Mouse (Mus musculus): ENCODE data around the gene Utp11. TPM values are rescaled to one million over a fixed set of nuclear protein-coding genes. Genes with fewer than 3 reads are reported as not detected.
A peak's percentile ranks its signal among the peaks of the same experiment; 100 is the strongest.
"Not testable (repeated sequence)": the region's sequence is repeated elsewhere in the genome, so short reads cannot be mapped to it uniquely, and the experiment has no call there.

Utp11 gene
- polyA plus RNA-seq (2015; fragmentation: Nextera tagmentation; extraction: Ambion mirVana): 74.7 and 79.4 TPM in 2 replicates

- Histone ChIP-seq H3K4me1 (peaks cover 32% of the 10 kb centered on the region), H3K4me3 (peak within 1 kb of the TSS; percentile 70), H3K4me2 (peak within 1 kb of the TSS; percentile 66), H3K27ac (peak within 1 kb of the TSS; percentile 84), H3K27me3 (no peaks in the 10 kb centered on the region), H3K36me3 (0 out of 2 replicates have a peak, but pooled peaks cover 4% of the 10 kb centered on the region), H3K9me3 (no peaks in the 10 kb centered on the region), H3K9ac (peak within 1 kb of the TSS; percentile 75)
- peak; percentile 92 for ATAC-seq (ENCODE audit: insufficient number of reproducible peaks, low FRiP score, low TSS enrichment, low read depth)
- under 1% methylated on average over 43 of the region's 43 CpGs for WGBS
These were observed at the start of gene Utp11 for GRCm38 (mm10) chr4:124693135-124693894. Gene Utp11, minus strand, starts transcription at chr4:124693600.

GRCm38 (mm10) chr4:124742839-124743238 is 49.4 kb upstream of the Utp11 start:
- no peaks in the 10 kb centered on the region for H3K9me3 ChIP-seq
- peaks cover 8% of the 10 kb centered on the region for H3K4me1 ChIP-seq
- H3K27ac ChIP-seq: no peak overlapping the region
- H3K4me3 ChIP-seq: no peak overlapping the region
- H3K27me3 ChIP-seq: no peaks in the 10 kb centered on the region
- H3K36me3 ChIP-seq: peaks cover 11% of the 10 kb centered on the region; the same call in 1 of the 2 replicates
- WGBS: 85% methylated on average over 11 of the region's 11 CpGs
- ATAC-seq (ENCODE audit: insufficient number of reproducible peaks, low FRiP score, low TSS enrichment, low read depth): no peak
- no peak overlapping the region for H3K9ac ChIP-seq
- peak overlapping the region; percentile 63; the same call in 1 of the 2 replicates for H3K4me2 ChIP-seq

- Histone ChIP-seq H3K9ac (peak within 1 kb of the TSS; percentile 66), H3K27me3 (no peaks in the 10 kb centered on the region), H3K36me3 (0 out of 2 replicates have a peak, but pooled peaks cover 6% of the 10 kb centered on the region), H3K9me3 (no peaks in the 10 kb centered on the region), H3K4me3 (peak within 1 kb of the TSS; percentile 60), H3K4me2 (peak within 1 kb of the TSS; percentile 63), H3K27ac (peak within 1 kb of the TSS; percentile 55), H3K4me1 (peaks cover 8% of the 10 kb centered on the region)
- peak; percentile 66 for ATAC-seq (ENCODE audit: insufficient number of reproducible peaks, low FRiP score, low TSS enrichment, low read depth)
- 14% methylated on average over 25 of the region's 25 CpGs for WGBS
These were observed 48.3 kb upstream of the Utp11 start, which contains the start of gene Inpp5b for GRCm38 (mm10) chr4:124741376-124742343. Gene Inpp5b, plus strand, starts transcription at chr4:124741850.

- H3K4me1 ChIP-seq: peaks cover 8% of the 10 kb centered on the region
- no peaks in the 10 kb centered on the region for H3K27me3 ChIP-seq
- H3K36me3 ChIP-seq: peaks cover 3% of the 10 kb centered on the region; the same call in 1 of the 2 replicates
- no peaks in the 10 kb centered on the region for H3K9me3 ChIP-seq
- no peak overlapping the region for H3K4me3 ChIP-seq
- ATAC-seq (ENCODE audit: insufficient number of reproducible peaks, low FRiP score, low TSS enrichment, low read depth): no peak
- no peak overlapping the region for H3K9ac ChIP-seq
- H3K4me2 ChIP-seq: no peak overlapping the region
- WGBS: 72% methylated on average over 1 of the region's 1 CpGs
- no peak overlapping the region for H3K27ac ChIP-seq
These were observed 45.4 kb upstream of the Utp11 start for GRCm38 (mm10) chr4:124738783-124739182.

- ATAC-seq (ENCODE audit: insufficient number of reproducible peaks, low FRiP score, low TSS enrichment, low read depth): no peak
- Histone ChIP-seq H3K27me3 (no peaks in the 10 kb centered on the region), H3K4me3 (no peak overlapping the region), H3K9me3 (no peaks in the 10 kb centered on the region), H3K9ac (no peak overlapping the region), H3K36me3 (peaks cover 9% of the 10 kb centered on the region), H3K4me1 (peaks cover 8% of the 10 kb centered on the region), H3K27ac (no peak overlapping the region), H3K4me2 (no peak overlapping the region)
- WGBS: 57% methylated on average over 4 of the region's 4 CpGs
These were observed 44.6 kb upstream of the Utp11 start for GRCm38 (mm10) chr4:124738013-124738412.

GRCm38 (mm10) chr4:124737486-124737885 is 44.1 kb upstream of the Utp11 start:
- Histone ChIP-seq H3K36me3 (peaks cover 14% of the 10 kb centered on the region), H3K27me3 (no peaks in the 10 kb centered on the region), H3K9ac (no peak overlapping the region), H3K4me3 (no peak overlapping the region), H3K27ac (no peak overlapping the region), H3K4me1 (peaks cover 4% of the 10 kb centered on the region), H3K9me3 (no peaks in the 10 kb centered on the region), H3K4me2 (no peak overlapping the region)
- 68% methylated on average over 5 of the region's 5 CpGs for WGBS
- no peak for ATAC-seq (ENCODE audit: insufficient number of reproducible peaks, low FRiP score, low TSS enrichment, low read depth)

GRCm38 (mm10) chr4:124736952-124737351 is 43.6 kb upstream of the Utp11 start:
- H3K4me2 ChIP-seq: no peak overlapping the region
- no peaks in the 10 kb centered on the region for H3K9me3 ChIP-seq
- no peak overlapping the region for H3K27ac ChIP-seq
- ATAC-seq (ENCODE audit: insufficient number of reproducible peaks, low FRiP score, low TSS enrichment, low read depth): no peak
- no peaks in the 10 kb centered on the region for H3K4me1 ChIP-seq
- H3K9ac ChIP-seq: no peak overlapping the region
- H3K36me3 ChIP-seq: peaks cover 18% of the 10 kb centered on the region
- no peaks in the 10 kb centered on the region for H3K27me3 ChIP-seq
- H3K4me3 ChIP-seq: no peak overlapping the region
- 71% methylated on average over 2 of the region's 2 CpGs for WGBS

- Histone ChIP-seq H3K4me3 (no peak overlapping the region), H3K4me2 (no peak overlapping the region), H3K9ac (no peak overlapping the region), H3K27ac (no peak overlapping the region), H3K4me1 (no peaks in the 10 kb centered on the region), H3K27me3 (no peaks in the 10 kb centered on the region), H3K36me3 (peaks cover 97% of the 10 kb centered on the region), H3K9me3 (no peaks in the 10 kb centered on the region)
- no peak for ATAC-seq (ENCODE audit: insufficient number of reproducible peaks, low FRiP score, low TSS enrichment, low read depth)
- whole genome bisulfite sequencing: 90% methylated on average over 6 of the region's 6 CpGs
These were observed 32.7 kb upstream of the Utp11 start for GRCm38 (mm10) chr4:124726121-124726520.

GRCm38 (mm10) chr4:124719101-124719500 is 25.7 kb upstream of the Utp11 start:
- no peak for ATAC-seq (ENCODE audit: insufficient number of reproducible peaks, low FRiP score, low TSS enrichment, low read depth)
- Histone ChIP-seq H3K9me3 (no peaks in the 10 kb centered on the region), H3K4me2 (no peak overlapping the region), H3K9ac (no peak overlapping the region), H3K4me1 (peaks cover 16% of the 10 kb centered on the region), H3K27ac (no peak overlapping the region), H3K27me3 (no peaks in the 10 kb centered on the region), H3K4me3 (no peak overlapping the region), H3K36me3 (peaks cover 78% of the 10 kb centered on the region)
- WGBS: 95% methylated on average over 4 of the region's 4 CpGs

GRCm38 (mm10) chr4:124714545-124715481 is 21.4 kb upstream of the Utp11 start, which contains the start of gene Sf3a3:
Gene Sf3a3, plus strand, starts transcription at chr4:124714776.
- H3K36me3 ChIP-seq: peaks cover 37% of the 10 kb centered on the region
- H3K4me2 ChIP-seq: peak within 1 kb of the TSS; percentile 83
- peaks cover 30% of the 10 kb centered on the region for H3K4me1 ChIP-seq
- ATAC-seq (ENCODE audit: insufficient number of reproducible peaks, low FRiP score, low TSS enrichment, low read depth): peak; percentile 90
- no peaks in the 10 kb centered on the region for H3K9me3 ChIP-seq
- no peaks in the 10 kb centered on the region for H3K27me3 ChIP-seq
- H3K27ac ChIP-seq: peak within 1 kb of the TSS; percentile 77
- WGBS: under 1% methylated on average over 57 of the region's 57 CpGs
- peak within 1 kb of the TSS; percentile 91 for H3K4me3 ChIP-seq
- H3K9ac ChIP-seq: peak within 1 kb of the TSS; percentile 88

- Histone ChIP-seq H3K4me1 (peaks cover 40% of the 10 kb centered on the region), H3K36me3 (peaks cover 27% of the 10 kb centered on the region)
- not testable (repeated sequence) for H3K27ac ChIP-seq; H3K9me3 ChIP-seq; H3K4me2 ChIP-seq; ATAC-seq (ENCODE audit: insufficient number of reproducible peaks, low FRiP score, low TSS enrichment, low read depth); H3K27me3 ChIP-seq; H3K9ac ChIP-seq; H3K4me3 ChIP-seq
- WGBS: 71% methylated on average over 5 of the region's 5 CpGs
These were observed 20.4 kb upstream of the Utp11 start for GRCm38 (mm10) chr4:124713850-124714249.

Measured in limb, embryonic 15.5 days (tissue).